Mouse (Mus musculus): ENCODE data around the gene Hoxd12. TPM values are rescaled to one million over a fixed set of nuclear protein-coding genes. Genes with fewer than 3 reads are reported as not detected.
A peak's percentile ranks its signal among the peaks of the same experiment; 100 is the strongest.

Hoxd12 gene
- polyA plus RNA-seq, 2 experiments = 0.10 TPM; not detected in 1

DNA sequence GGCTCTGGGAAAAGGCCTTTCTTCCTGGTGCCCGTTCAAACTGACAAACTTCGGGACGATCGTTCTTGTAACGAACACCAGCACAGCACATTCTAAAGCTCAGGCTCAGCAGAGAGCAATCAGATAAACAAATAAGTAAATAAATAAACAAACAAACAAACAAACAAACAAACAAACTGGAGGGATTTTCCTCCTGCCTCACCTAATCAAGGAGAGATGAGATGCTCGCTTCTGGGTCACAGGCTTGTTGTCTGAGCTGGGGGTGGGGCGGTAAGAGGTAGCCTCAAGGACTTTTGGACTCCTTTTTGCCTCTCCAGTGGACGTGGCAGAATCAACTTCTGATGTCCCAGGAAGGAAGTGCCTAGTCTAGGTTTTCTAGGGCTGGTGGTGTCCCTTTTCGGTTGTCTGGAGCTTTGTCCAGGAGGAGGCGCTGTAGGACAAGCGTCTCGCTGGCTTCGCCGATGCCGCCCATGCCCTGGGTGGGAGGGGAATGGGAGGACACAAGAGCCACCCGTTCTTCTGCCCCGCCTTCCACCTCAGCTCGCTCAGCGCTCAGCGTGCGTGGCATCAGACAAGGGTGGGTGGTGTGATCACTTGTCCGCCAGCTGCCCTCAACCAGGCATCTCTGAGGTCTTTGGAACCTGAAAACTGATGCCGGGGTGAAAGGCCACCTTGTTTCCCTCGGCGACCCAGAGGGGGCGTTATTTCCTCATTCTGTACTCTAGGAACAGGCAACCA is 40.9 kb downstream of the Hoxd12 start:
- no peaks in the 10 kb centered on the region for H3K36me3 ChIP-seq (replicated peaks; ENCODE audit: control insufficient read depth, insufficient read depth, low read depth)
- H3K4me2 ChIP-seq (ENCODE audit: low read depth) = no peak overlapping the region
- peaks cover 65% of the 10 kb centered on the region for H3K27me3 ChIP-seq (ENCODE audit: control insufficient read depth, insufficient read depth, low read length)
- TF ChIP-seq EP300 (IDR thresholded peaks at IDR 0.05; ENCODE audit: low read depth) (no peak), CTCF (IDR thresholded peaks at IDR 0.05; ENCODE audit: low read depth) (peak; percentile 84)
- 2% methylated on average over 26 of the region's 26 CpGs for WGBS (ENCODE audit: insufficient replicate concordance)
- no peak overlapping the region for H3K4me3 ChIP-seq (ENCODE audit: insufficient read depth in 1 of 2, low read depth in 2 of 2, low read length in 2 of 2)
- no peak overlapping the region for H3K27ac ChIP-seq
- H3K9ac ChIP-seq (replicated peaks) = no peak overlapping the region
- ATAC-seq (ENCODE audit: insufficient read depth) = 0 out of 2 replicates have a peak, but pooled peaks have one; percentile 28
- DNase-seq (ENCODE audit: low read depth in 3 of 3, low spot score in 3 of 3) = peak in 2 of 3 experiments; percentile 29 to 30
- no peaks in the 10 kb centered on the region for H3K4me1 ChIP-seq (replicated peaks; ENCODE audit: control insufficient read depth in 2 of 2, insufficient read depth in 2 of 2, low read length in 1 of 2)
- H3K9me3 ChIP-seq (ENCODE audit: control insufficient read depth, low read length) = no peaks in the 10 kb centered on the region

DNA sequence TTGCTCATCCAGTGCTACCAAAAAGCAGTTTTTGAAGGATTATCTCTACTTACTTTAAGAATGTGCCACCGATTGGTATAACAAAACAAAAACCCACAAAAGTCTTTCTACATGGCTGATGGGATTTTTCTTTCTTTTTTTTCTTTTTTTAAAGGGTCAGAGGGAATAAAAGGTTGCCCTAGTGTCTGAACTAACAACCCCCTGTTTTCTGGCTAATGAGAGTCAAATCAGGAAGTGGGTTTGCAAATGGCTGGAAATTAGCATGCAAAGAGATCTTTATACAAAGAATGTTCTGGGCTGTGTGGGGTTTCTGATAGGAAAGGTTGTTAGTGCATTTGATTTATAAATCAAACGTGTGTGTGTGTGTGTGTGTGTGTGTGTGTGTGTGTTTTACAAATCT is 45.6 kb downstream of the Hoxd12 start:
- H3K27me3 ChIP-seq (ENCODE audit: control insufficient read depth, insufficient read depth, low read length) = peaks cover 59% of the 10 kb centered on the region
- no peak for DNase-seq (ENCODE audit: low read depth in 3 of 3, low spot score in 3 of 3)
- 2% methylated on average over 2 of the region's 2 CpGs for WGBS (ENCODE audit: insufficient replicate concordance)
- H3K4me3 ChIP-seq (ENCODE audit: insufficient read depth in 1 of 2, low read depth in 2 of 2, low read length in 2 of 2) = no peak overlapping the region
- TF ChIP-seq CTCF (IDR thresholded peaks at IDR 0.05; ENCODE audit: low read depth) (no peak), EP300 (IDR thresholded peaks at IDR 0.05; ENCODE audit: low read depth) (no peak)
- no peaks in the 10 kb centered on the region for H3K4me1 ChIP-seq (replicated peaks; ENCODE audit: control insufficient read depth in 2 of 2, insufficient read depth in 2 of 2, low read length in 1 of 2)
- no peaks in the 10 kb centered on the region for H3K9me3 ChIP-seq (ENCODE audit: control insufficient read depth, low read length)
- H3K27ac ChIP-seq = no peak overlapping the region
- H3K36me3 ChIP-seq (replicated peaks; ENCODE audit: control insufficient read depth, insufficient read depth, low read depth) = no peaks in the 10 kb centered on the region
- ATAC-seq (ENCODE audit: insufficient read depth) = no peak
- H3K4me2 ChIP-seq (ENCODE audit: low read depth) = no peak overlapping the region
- H3K9ac ChIP-seq (replicated peaks) = no peak overlapping the region

DNA sequence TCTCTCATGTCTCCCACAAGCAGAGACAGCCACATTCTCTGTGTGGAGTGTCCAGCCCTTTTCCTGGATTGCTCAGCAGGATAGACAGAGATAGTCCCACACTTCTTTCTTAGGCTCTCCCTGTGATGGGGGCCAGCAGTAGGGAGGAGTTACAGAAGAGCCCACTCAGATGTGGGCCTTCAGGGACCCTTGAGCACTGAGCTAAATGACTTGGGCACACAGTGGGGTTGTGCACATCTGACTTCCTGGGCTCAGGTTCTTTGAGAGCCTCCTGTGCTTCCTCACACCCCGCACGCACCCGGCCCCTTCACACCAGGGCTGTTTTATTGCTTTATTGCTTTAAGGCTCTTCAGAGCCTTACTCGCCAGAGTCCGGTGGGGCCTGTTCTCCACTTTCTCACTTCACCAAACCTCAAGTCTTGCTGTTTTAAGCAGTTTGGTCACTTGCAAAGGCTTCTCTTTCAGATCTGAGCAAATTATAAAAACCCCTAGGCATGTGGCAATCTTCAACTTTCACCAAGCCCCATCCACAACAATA is 46.2 kb downstream of the Hoxd12 start:
- no peak overlapping the region for H3K4me2 ChIP-seq (ENCODE audit: low read depth)
- no peak overlapping the region for H3K9ac ChIP-seq (replicated peaks)
- no peak overlapping the region for H3K4me3 ChIP-seq (ENCODE audit: insufficient read depth in 1 of 2, low read depth in 2 of 2, low read length in 2 of 2)
- H3K36me3 ChIP-seq (replicated peaks; ENCODE audit: control insufficient read depth, insufficient read depth, low read depth) = no peaks in the 10 kb centered on the region
- H3K9me3 ChIP-seq (ENCODE audit: control insufficient read depth, low read length) = no peaks in the 10 kb centered on the region
- TF ChIP-seq CTCF (IDR thresholded peaks at IDR 0.05; ENCODE audit: low read depth) = no peak
- TF ChIP-seq EP300 (IDR thresholded peaks at IDR 0.05; ENCODE audit: low read depth) = no peak
- H3K27me3 ChIP-seq (ENCODE audit: control insufficient read depth, insufficient read depth, low read length) = peaks cover 59% of the 10 kb centered on the region
- ATAC-seq (ENCODE audit: insufficient read depth) (no peak), DNase-seq (ENCODE audit: low read depth in 3 of 3, low spot score in 3 of 3) (no peak)
- no peaks in the 10 kb centered on the region for H3K4me1 ChIP-seq (replicated peaks; ENCODE audit: control insufficient read depth in 2 of 2, insufficient read depth in 2 of 2, low read length in 1 of 2)
- 49% methylated on average over 5 of the region's 5 CpGs for WGBS (ENCODE audit: insufficient replicate concordance)
- no peak overlapping the region for H3K27ac ChIP-seq

DNA sequence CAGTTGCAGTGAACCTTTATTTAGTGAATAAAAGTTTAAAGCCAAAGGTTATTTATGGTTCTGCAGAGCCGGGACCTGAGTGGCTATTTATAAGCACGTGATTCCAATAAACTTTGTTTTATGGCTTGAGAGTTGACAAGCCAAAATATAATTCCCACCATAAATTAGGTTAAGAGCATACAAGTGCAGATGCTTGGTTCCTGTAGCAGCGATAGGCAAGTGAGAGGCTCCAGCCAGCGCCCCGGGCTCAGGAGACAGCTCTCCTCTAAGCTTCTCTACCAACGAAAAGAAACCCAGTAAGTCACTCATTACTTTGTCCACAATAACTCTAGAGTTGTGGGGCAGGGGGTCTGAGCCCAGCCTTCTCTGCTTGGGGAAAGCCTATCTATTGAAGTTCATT is 47.1 kb downstream of the Hoxd12 start:
- Histone ChIP-seq H3K27ac (no peak overlapping the region), H3K4me3 (ENCODE audit: insufficient read depth in 1 of 2, low read depth in 2 of 2, low read length in 2 of 2) (no peak overlapping the region), H3K4me1 (replicated peaks; ENCODE audit: control insufficient read depth in 2 of 2, insufficient read depth in 2 of 2, low read length in 1 of 2) (no peaks in the 10 kb centered on the region), H3K9ac (replicated peaks) (no peak overlapping the region), H3K27me3 (ENCODE audit: control insufficient read depth, insufficient read depth, low read length) (peaks cover 64% of the 10 kb centered on the region), H3K9me3 (ENCODE audit: control insufficient read depth, low read length) (no peaks in the 10 kb centered on the region), H3K4me2 (ENCODE audit: low read depth) (no peak overlapping the region), H3K36me3 (replicated peaks; ENCODE audit: control insufficient read depth, insufficient read depth, low read depth) (no peaks in the 10 kb centered on the region)
- DNase-seq (ENCODE audit: low read depth in 3 of 3, low spot score in 3 of 3) (no peak), ATAC-seq (ENCODE audit: insufficient read depth) (no peak)
- 23% methylated on average over 6 of the region's 6 CpGs for WGBS (ENCODE audit: insufficient replicate concordance)
- TF ChIP-seq CTCF (IDR thresholded peaks at IDR 0.05; ENCODE audit: low read depth) (no peak), EP300 (IDR thresholded peaks at IDR 0.05; ENCODE audit: low read depth) (no peak)

DNA sequence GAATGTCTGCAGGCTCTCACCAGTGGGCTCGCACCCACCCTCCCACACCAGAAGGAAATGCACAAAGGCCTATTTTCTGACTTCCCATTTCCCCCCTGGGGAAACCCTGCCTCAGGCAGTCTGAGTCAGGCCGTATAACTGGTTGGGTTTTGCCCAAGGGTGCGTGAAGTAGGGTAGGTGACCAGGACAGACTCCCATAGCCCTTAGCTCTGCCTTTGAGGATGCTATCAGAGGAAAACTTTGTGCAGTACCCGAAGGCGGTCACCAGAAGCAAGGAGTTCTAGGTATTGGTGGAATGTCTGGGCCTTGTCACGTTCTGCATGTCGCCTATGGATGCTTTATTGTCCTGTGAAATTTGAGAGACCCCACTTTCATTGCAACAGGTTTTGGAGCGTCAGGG is 48.1 kb downstream of the Hoxd12 start:
- ATAC-seq (ENCODE audit: insufficient read depth) = no peak
- H3K36me3 ChIP-seq (replicated peaks; ENCODE audit: control insufficient read depth, insufficient read depth, low read depth) = no peaks in the 10 kb centered on the region
- 16% methylated on average over 8 of the region's 8 CpGs for WGBS (ENCODE audit: insufficient replicate concordance)

More for the DNA sequence above, 48.1 kb downstream of the Hoxd12 start:
- no peak overlapping the region for H3K4me2 ChIP-seq (ENCODE audit: low read depth)
- TF ChIP-seq EP300 (IDR thresholded peaks at IDR 0.05; ENCODE audit: low read depth) (no peak), CTCF (IDR thresholded peaks at IDR 0.05; ENCODE audit: low read depth) (no peak)
- no peak overlapping the region for H3K4me3 ChIP-seq (ENCODE audit: insufficient read depth in 1 of 2, low read depth in 2 of 2, low read length in 2 of 2)
- no peak overlapping the region for H3K27ac ChIP-seq
- H3K9me3 ChIP-seq (ENCODE audit: control insufficient read depth, low read length) = no peaks in the 10 kb centered on the region
- no peak overlapping the region for H3K9ac ChIP-seq (replicated peaks)
- H3K4me1 ChIP-seq (replicated peaks; ENCODE audit: control insufficient read depth in 2 of 2, insufficient read depth in 2 of 2, low read length in 1 of 2) = no peaks in the 10 kb centered on the region
- H3K27me3 ChIP-seq (ENCODE audit: control insufficient read depth, insufficient read depth, low read length) = peaks cover 75% of the 10 kb centered on the region
- no peak for DNase-seq (ENCODE audit: low read depth in 3 of 3, low spot score in 3 of 3)
